Mouse (Mus musculus) Muller cell, postnatal 12 days (primary cell): ENCODE measurements around the gene Rnf5.

Experiments used
- DNase-seq: peaks from one replicate; pipeline ENCODE4 v3.0.0-alpha.2; 2015; ENCODE audit errors: inconsistent ontology term

The Rnf5 gene

GRCm38 (mm10) chr17:34585877-34586771 lies 17.4 kb downstream of the Rnf5 start:
- DNase-seq = no peak

- no peak for DNase-seq
Observed at GRCm38 (mm10) chr17:34585121-34585520, 18.4 kb downstream of the Rnf5 start.

- no peak for DNase-seq
Observed at GRCm38 (mm10) chr17:34583819-34584218, 19.7 kb downstream of the Rnf5 start.

GRCm38 (mm10) chr17:34583397-34583796 lies 20.1 kb downstream of the Rnf5 start:
- DNase-seq = no peak

GRCm38 (mm10) chr17:34582528-34582927 lies 21.0 kb downstream of the Rnf5 start:
- no peak for DNase-seq

GRCm38 (mm10) chr17:34578070-34578469 lies 25.4 kb downstream of the Rnf5 start:
- DNase-seq = no peak

GRCm38 (mm10) chr17:34576577-34576976 lies 26.9 kb downstream of the Rnf5 start:
- DNase-seq = no peak

GRCm38 (mm10) chr17:34572361-34572760 lies 31.1 kb downstream of the Rnf5 start:
- no peak for DNase-seq

GRCm38 (mm10) chr17:34571875-34572274 lies 31.6 kb downstream of the Rnf5 start:
- no peak for DNase-seq

GRCm38 (mm10) chr17:34569919-34570318 lies 33.6 kb downstream of the Rnf5 start:
- no peak for DNase-seq

- DNase-seq = no peak
Observed at GRCm38 (mm10) chr17:34568421-34568820, 35.1 kb downstream of the Rnf5 start.

GRCm38 (mm10) chr17:34567311-34567710 lies 36.2 kb downstream of the Rnf5 start:
- no peak for DNase-seq

- peak; percentile 10 for DNase-seq
Observed at GRCm38 (mm10) chr17:34564796-34565195, 38.7 kb downstream of the Rnf5 start.

- peak; percentile 58 for DNase-seq
Observed at GRCm38 (mm10) chr17:34564003-34564421, 39.5 kb downstream of the Rnf5 start, which contains the start of gene Notch4. TSS of gene Notch4 (plus strand) at chr17:34564268.

GRCm38 (mm10) chr17:34563354-34563753 lies 40.1 kb downstream of the Rnf5 start:
- no peak for DNase-seq

- no peak for DNase-seq
Observed at GRCm38 (mm10) chr17:34562595-34562994, 40.9 kb downstream of the Rnf5 start.

GRCm38 (mm10) chr17:34561200-34561599 lies 42.3 kb downstream of the Rnf5 start:
- DNase-seq = no peak

GRCm38 (mm10) chr17:34560438-34560837 lies 43.1 kb downstream of the Rnf5 start:
- DNase-seq = no peak

GRCm38 (mm10) chr17:34559895-34560294 lies 43.6 kb downstream of the Rnf5 start:
- DNase-seq = no peak

- DNase-seq = no peak
Observed at GRCm38 (mm10) chr17:34559116-34559515, 44.4 kb downstream of the Rnf5 start.

GRCm38 (mm10) chr17:34557411-34557810 lies 46.1 kb downstream of the Rnf5 start:
- no peak for DNase-seq

- DNase-seq = no peak
Observed at GRCm38 (mm10) chr17:34556406-34556805, 47.1 kb downstream of the Rnf5 start.

- peak; percentile 60 for DNase-seq
Observed at GRCm38 (mm10) chr17:34555483-34555882, 48.0 kb downstream of the Rnf5 start.
